Mouse (Mus musculus) myocyte (in vitro differentiated cells): ENCODE measurements around the gene Mcl1. TPM values are rescaled to one million over a fixed set of nuclear protein-coding genes. Genes with fewer than 3 reads are reported as not detected.
"Not testable (repeated sequence)": the region's sequence is repeated elsewhere in the genome, so short reads cannot be mapped to it uniquely, and the experiment has no call there.

Source experiments
- H3K27me3 ChIP-seq: one replicate; pipeline ENCODE4 v1.6.1; 2011; ENCODE audit not compliant: control insufficient read depth, insufficient read depth, insufficient read length
- H3K36me3 ChIP-seq: one replicate; pipeline ENCODE4 v1.6.1; 2011; ENCODE audit not compliant: control insufficient read depth, insufficient read depth
- H3K4me2 ChIP-seq: one replicate; pipeline ENCODE4 v1.6.1; 2011; ENCODE audit warnings: low read depth, control low read depth
- H3K4me3 ChIP-seq: one replicate; pipeline ENCODE4 v1.5.1; 2011; ENCODE audit warnings: mild to moderate bottlenecking, control low read depth, moderate library complexity
- H3K79me2 ChIP-seq: one replicate; pipeline ENCODE4 v1.6.1; 2011; ENCODE audit not compliant: control insufficient read depth, insufficient read depth
- H3ac ChIP-seq: one replicate; pipeline ENCODE4 v1.6.1; 2011; ENCODE audit not compliant: control insufficient read depth, insufficient read length
- CEBPB ChIP-seq: IDR thresholded peaks from 2 replicates; pipeline ENCODE4 v1.6.1; 2011; ENCODE audit warnings: mild to moderate bottlenecking, moderate library complexity; ENCODE audit not compliant: poor library complexity, insufficient read depth, severe bottlenecking
- E2F4 ChIP-seq: IDR thresholded peaks from one replicate; pipeline ENCODE4 v1.6.1; 2011; ENCODE audit warnings: mild to moderate bottlenecking, control low read depth, moderate library complexity; ENCODE audit not compliant: insufficient read depth
- MAX ChIP-seq: IDR thresholded peaks from one replicate; pipeline ENCODE4 v1.6.1; 2011; ENCODE audit warnings: low read depth, mild to moderate bottlenecking, control low read depth
- MYOD1 ChIP-seq, 3 experiments: IDR thresholded peaks; one replicate each; pipeline ENCODE4 v1.6.1; 2011; ENCODE audit warnings: control low read depth in 2 of 3, low read depth in 2 of 3, mild to moderate bottlenecking in 2 of 3, moderate library complexity in 1 of 3; ENCODE audit not compliant: insufficient read length in 2 of 3, control insufficient read depth in 1 of 3
- MYOG ChIP-seq, 3 experiments: IDR thresholded peaks; one replicate each; pipeline ENCODE4 v1.6.1; 2011; ENCODE audit warnings: control low read depth in 2 of 3, low read depth in 2 of 3, mild to moderate bottlenecking in 2 of 3; ENCODE audit not compliant: insufficient read length in 2 of 3, control insufficient read depth in 1 of 3, insufficient read depth in 1 of 3
- POLR2A ChIP-seq: IDR thresholded peaks from one replicate; pipeline ENCODE4 v1.6.1; 2011; ENCODE audit warnings: low read depth, mild to moderate bottlenecking, control low read depth, moderate library complexity; ENCODE audit not compliant: insufficient read length
- POLR2AphosphoS2 ChIP-seq: IDR thresholded peaks from one replicate; pipeline ENCODE4 v1.6.1; 2011; ENCODE audit warnings: low read depth, control low read depth; ENCODE audit not compliant: insufficient read length
- REST ChIP-seq: IDR thresholded peaks from one replicate; pipeline ENCODE4 v1.6.1; 2011; ENCODE audit warnings: mild to moderate bottlenecking, control low read depth, moderate library complexity; ENCODE audit not compliant: insufficient read depth, insufficient read length
- SRF ChIP-seq: IDR thresholded peaks from one replicate; pipeline ENCODE4 v1.6.1; 2011; ENCODE audit warnings: low read depth; ENCODE audit not compliant: control insufficient read depth, insufficient read length
- TCF12 ChIP-seq: IDR thresholded peaks from one replicate; pipeline ENCODE4 v1.6.1; 2011; ENCODE audit warnings: mild to moderate bottlenecking, control low read depth; ENCODE audit not compliant: poor library complexity, insufficient read depth, severe bottlenecking
- TCF3 ChIP-seq: IDR thresholded peaks from one replicate; pipeline ENCODE4 v1.6.1; 2011; ENCODE audit warnings: low read depth, control low read depth; ENCODE audit not compliant: insufficient read length
- USF1 ChIP-seq: IDR thresholded peaks from one replicate; pipeline ENCODE4 v1.6.1; 2011; ENCODE audit warnings: low read depth, mild to moderate bottlenecking, control low read depth, moderate library complexity
- polyA plus RNA-seq: library from polyadenylated mRNA; unstranded; fragments of >200 nt; fragmentation: generic; extraction: Trizol; gene quantifications from one replicate; pipeline ENCODE4 v1.2.1, GENCODE M21; 2012; ENCODE audit warnings: missing spikeins

The Mcl1 gene
- polyA plus RNA-seq, 1 experiment: 51.6 TPM

DNA sequence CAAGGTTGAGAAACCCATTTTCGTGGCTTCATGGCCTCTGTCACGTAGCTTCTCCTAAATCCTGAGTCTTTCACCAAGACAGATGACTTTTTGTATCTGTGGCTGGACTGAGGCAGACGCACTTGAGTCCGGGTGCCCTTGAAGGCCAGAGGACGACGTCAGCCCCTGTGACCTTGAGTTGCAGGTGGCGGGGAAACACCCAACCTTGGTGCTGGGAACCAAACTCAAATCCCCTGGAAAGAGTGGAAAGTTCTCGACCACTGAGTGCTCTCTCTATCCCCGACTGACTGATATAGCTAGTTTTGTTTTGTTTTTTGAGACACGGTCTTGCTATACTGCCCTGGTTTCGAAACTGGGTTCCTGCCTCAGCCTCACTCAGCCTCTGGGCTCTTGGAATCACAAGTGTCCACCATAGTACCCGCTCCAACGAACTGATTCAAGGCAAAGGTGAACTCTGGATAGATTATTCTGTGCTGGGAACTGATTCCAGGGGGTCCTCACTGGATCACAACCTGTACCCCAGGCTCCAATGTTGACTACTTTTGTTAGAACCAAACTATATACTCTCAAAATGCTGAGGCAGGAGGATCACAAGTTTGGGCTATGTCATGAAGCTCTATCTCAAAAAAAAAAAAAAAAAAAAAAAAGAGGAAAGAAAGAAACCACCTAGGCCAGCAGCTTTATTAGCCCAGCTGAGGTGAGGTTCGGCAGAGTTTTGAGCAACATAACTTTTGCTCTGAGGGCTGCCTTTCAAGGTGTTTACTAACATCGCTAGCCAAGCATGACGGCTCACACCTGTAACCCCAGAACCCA lies 7.0 kb upstream of the Mcl1 start:
- TF ChIP-seq POLR2AphosphoS2: no peak
- no peak for TF ChIP-seq MYOD1 (IDR thresholded peaks at IDR 0.05; ENCODE audit: control insufficient read depth in 1 of 3, insufficient read length in 2 of 3, low read depth in 2 of 3)
- no peak for TF ChIP-seq TCF12
- TF ChIP-seq MAX: no peak
- no peak for TF ChIP-seq REST
- TF ChIP-seq USF1: no peak
- TF ChIP-seq MYOG (IDR thresholded peaks at IDR 0.05; ENCODE audit: control insufficient read depth in 1 of 3, insufficient read depth in 1 of 3, insufficient read length in 2 of 3, low read depth in 2 of 3): no peak
- H3K36me3 ChIP-seq: no peaks in the 10 kb centered on the region
- H3K4me2 ChIP-seq: peak overlapping the region; percentile 53
- no peak overlapping the region for H3K4me3 ChIP-seq
- no peaks in the 10 kb centered on the region for H3K27me3 ChIP-seq
- H3K79me2 ChIP-seq: no peaks in the 10 kb centered on the region
- no peak overlapping the region for H3ac ChIP-seq

DNA sequence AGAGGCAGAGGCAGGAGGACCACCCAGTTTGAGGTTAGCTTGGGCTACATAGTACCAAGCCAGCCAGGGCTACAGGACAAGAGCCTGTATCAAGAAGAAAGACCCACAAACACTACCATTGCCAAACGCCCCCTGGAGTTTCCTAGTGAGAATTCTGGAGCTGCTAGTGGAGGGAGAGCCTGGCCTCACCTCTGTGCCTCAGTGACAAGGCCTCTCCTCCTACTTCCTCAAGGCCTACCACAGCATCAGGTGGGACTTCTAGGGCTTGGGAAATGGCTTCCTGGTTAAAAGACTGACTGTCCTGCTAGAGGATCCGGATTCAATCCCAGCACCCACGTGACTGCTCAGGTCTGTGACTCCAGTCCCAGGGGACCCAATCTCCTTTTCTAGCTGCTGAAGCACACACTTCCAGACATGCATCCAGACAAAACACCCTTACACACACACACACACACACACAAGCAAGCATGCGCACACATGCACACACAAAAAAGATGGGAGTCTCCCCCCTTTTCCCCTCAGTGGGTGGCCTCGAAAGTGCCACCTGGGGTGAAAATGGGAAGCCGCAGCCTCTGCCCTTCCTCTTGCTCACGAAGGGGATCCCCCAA lies 6.3 kb upstream of the Mcl1 start:
- peaks cover under 1% of the 10 kb centered on the region for H3K79me2 ChIP-seq
- H3K4me2 ChIP-seq: no peak overlapping the region
- no peaks in the 10 kb centered on the region for H3K36me3 ChIP-seq
- H3K4me3 ChIP-seq: no peak overlapping the region
- no peak for TF ChIP-seq CEBPB
- H3ac ChIP-seq: no peak overlapping the region
- H3K27me3 ChIP-seq: no peaks in the 10 kb centered on the region

DNA sequence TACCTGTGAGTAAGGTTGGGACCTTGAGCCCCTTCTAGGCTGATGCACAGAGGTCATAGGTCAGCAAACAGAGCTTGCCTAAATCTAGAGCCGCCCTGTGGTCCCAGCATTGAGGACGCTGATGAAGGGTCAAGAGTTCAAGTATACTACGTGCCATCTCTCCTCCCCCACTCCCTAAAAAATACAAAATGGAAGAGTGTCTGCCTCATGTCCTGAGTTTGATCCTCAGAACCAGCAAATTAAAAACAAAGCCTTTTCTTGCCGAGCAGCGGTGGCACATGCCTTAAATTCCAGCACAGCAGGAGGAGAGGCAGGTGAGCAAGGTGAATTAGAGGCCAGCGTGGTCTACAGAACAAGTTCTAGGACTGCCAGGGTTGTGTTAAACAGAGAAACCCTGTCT lies 5.7 kb upstream of the Mcl1 start:
- H3K4me2 ChIP-seq: no peak overlapping the region
- H3K27me3 ChIP-seq: no peaks in the 10 kb centered on the region
- no peaks in the 10 kb centered on the region for H3K36me3 ChIP-seq
- H3K79me2 ChIP-seq: peaks cover 6% of the 10 kb centered on the region
- no peak for TF ChIP-seq POLR2A
- TF ChIP-seq TCF12: no peak
- no peak for TF ChIP-seq USF1
- no peak overlapping the region for H3ac ChIP-seq
- no peak overlapping the region for H3K4me3 ChIP-seq

DNA sequence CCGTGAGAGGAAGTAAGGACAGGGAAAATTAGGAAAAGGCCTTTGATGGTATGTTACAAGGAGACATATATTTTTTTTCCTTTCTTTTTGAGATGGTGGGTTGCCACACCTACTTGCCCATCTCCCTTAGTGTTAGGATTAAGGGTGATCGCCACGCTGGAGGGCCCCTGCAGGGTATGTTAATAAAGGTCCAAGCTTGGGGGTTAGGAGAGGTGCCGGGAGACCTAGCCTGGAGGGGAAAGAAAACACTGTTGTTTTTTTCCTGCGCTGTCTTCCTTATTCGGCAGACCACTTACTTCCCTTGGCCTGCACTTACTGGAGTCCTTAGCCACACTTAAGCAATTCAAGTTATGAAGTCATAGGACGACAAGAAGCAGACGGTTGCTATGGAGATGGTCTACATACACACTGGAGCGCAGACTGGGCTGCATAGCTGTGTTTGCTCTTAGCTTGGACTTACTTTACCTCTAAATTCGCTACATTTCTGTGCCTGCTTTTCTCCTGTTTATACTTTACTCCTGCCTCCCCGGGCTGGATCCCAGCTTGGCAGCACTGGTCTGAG lies 5.0 kb upstream of the Mcl1 start:
- no peak overlapping the region for H3K4me2 ChIP-seq
- H3K79me2 ChIP-seq: peaks cover 11% of the 10 kb centered on the region
- H3ac ChIP-seq: no peak overlapping the region
- TF ChIP-seq POLR2AphosphoS2 (no peak), POLR2A (no peak), MAX (no peak), USF1 (no peak), CEBPB (no peak), MYOD1 (IDR thresholded peaks at IDR 0.05; ENCODE audit: control insufficient read depth in 1 of 3, insufficient read length in 2 of 3, low read depth in 2 of 3) (no peak), E2F4 (no peak), SRF (no peak), MYOG (IDR thresholded peaks at IDR 0.05; ENCODE audit: control insufficient read depth in 1 of 3, insufficient read depth in 1 of 3, insufficient read length in 2 of 3, low read depth in 2 of 3) (no peak), TCF12 (no peak), TCF3 (no peak), REST (no peak)
- H3K4me3 ChIP-seq: no peak overlapping the region
- no peaks in the 10 kb centered on the region for H3K36me3 ChIP-seq
- H3K27me3 ChIP-seq: no peaks in the 10 kb centered on the region

DNA sequence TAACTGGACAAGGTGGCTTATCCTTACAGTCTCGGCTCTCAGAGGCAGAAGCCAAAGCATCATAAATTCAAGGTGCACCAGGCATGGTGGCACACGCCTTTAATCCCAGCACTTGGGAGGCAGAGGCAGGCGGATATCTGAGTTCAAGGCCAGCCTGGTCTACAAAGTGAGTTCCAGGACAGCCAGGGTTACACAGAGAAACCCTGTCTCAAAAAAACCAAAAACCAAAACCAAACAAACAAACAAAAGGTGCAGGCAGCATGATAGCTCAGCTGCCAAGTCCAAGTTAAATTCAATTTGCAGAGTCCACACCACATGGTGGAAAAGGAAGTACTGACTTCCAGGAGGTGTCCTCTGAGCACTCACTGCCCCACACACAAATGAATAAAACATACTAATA lies 4.2 kb upstream of the Mcl1 start:
- not testable (repeated sequence) for H3K4me2 ChIP-seq, H3K36me3 ChIP-seq, H3K4me3 ChIP-seq, H3K27me3 ChIP-seq, H3ac ChIP-seq
- H3K79me2 ChIP-seq: peaks cover 15% of the 10 kb centered on the region
